Mouse (Mus musculus) heart, embryonic 12.5 days (tissue): Measurements from ENCODE around the gene Kif27. TPM values are rescaled to one million over a fixed set of nuclear protein-coding genes. Genes with fewer than 3 reads are reported as not detected.
A peak's percentile ranks its signal among the peaks of the same experiment; 100 is the strongest.
"Not testable (repeated sequence)": the region's sequence is repeated elsewhere in the genome, so short reads cannot be mapped to it uniquely, and the experiment has no call there.

Source experiments
- ATAC-seq: fragments of 200-750 bp; cut with Nextera tagmentation; 2 replicates; pipeline ENCODE4 v1.8.0; 2017; ENCODE audit warnings: moderate TSS enrichment, moderate library complexity; ENCODE audit not compliant: insufficient number of reproducible peaks, low FRiP score
- H3K27ac ChIP-seq: fragments of 300-500 bp; sonication (generic); 2 replicates; pipeline ENCODE4 v1.5.1; 2016; ENCODE audit warnings: mild to moderate bottlenecking, moderate library complexity; ENCODE audit not compliant: poor library complexity, severe bottlenecking
- H3K27me3 ChIP-seq: fragments of 300-500 bp; sonication (generic); replicated peaks from 2 replicates; pipeline ENCODE4 v1.6.1; 2016; ENCODE audit warnings: mild to moderate bottlenecking, moderate library complexity
- H3K36me3 ChIP-seq: fragments of 300-500 bp; sonication (generic); 2 replicates; pipeline ENCODE4 v1.6.1; 2016; ENCODE audit warnings: mild to moderate bottlenecking, moderate library complexity
- H3K4me1 ChIP-seq: fragments of 300-500 bp; sonication (generic); replicated peaks from 2 replicates; pipeline ENCODE4 v1.6.1; 2016; ENCODE audit warnings: mild to moderate bottlenecking
- H3K4me2 ChIP-seq: fragments of 300-500 bp; sonication (generic); 2 replicates; pipeline ENCODE4 v1.6.1; 2016; ENCODE audit warnings: mild to moderate bottlenecking, moderate library complexity
- H3K4me3 ChIP-seq: fragments of 300-500 bp; sonication (generic); 2 replicates; pipeline ENCODE4 v1.5.1; 2016; ENCODE audit warnings: mild to moderate bottlenecking
- H3K9ac ChIP-seq: fragments of 300-500 bp; sonication (generic); 2 replicates; pipeline ENCODE4 v1.6.1; 2016; ENCODE audit warnings: mild to moderate bottlenecking, moderate library complexity
- H3K9me3 ChIP-seq: fragments of 300-500 bp; sonication (generic); replicated peaks from 2 replicates; pipeline ENCODE4 v1.6.1; 2016; ENCODE audit warnings: mild to moderate bottlenecking, moderate library complexity
- WGBS: fragments of 180-500 bp; shearing (Covaris S2); methylation state at CpG from one replicate; pipeline ENCODE4 v1.1.7; 2016; 5-methylcytosine and 5-hydroxymethylcytosine counted together
- polyA plus RNA-seq: library from polyadenylated mRNA; unstranded; fragments of >200 nt; fragmentation: Nextera tagmentation; extraction: Ambion mirVana; gene quantifications from 2 replicates; pipeline ENCODE4 v1.2.1, GENCODE M21; 2016

Kif27 gene
- 0.40 and 0.41 TPM in 2 replicates for polyA plus RNA-seq

GRCm38 (mm10) chr13:58358629-58359303 lies at the start of gene Kif27:
TSS of gene Kif27 (minus strand) at chr13:58359122.
- Histone ChIP-seq H3K27me3 (no peaks in the 10 kb centered on the region), H3K4me2 (peak within 1 kb of the TSS; percentile 94), H3K4me3 (peak within 1 kb of the TSS; percentile 76), H3K4me1 (no peaks in the 10 kb centered on the region), H3K9ac (peak within 1 kb of the TSS; percentile 69), H3K9me3 (0 out of 2 replicates have a peak, but pooled peaks cover 7% of the 10 kb centered on the region), H3K36me3 (no peaks in the 10 kb centered on the region), H3K27ac (no peak within 1 kb of the TSS; the same call in 1 of the 2 replicates)
- peak; percentile 97 for ATAC-seq
- WGBS: 1% methylated on average over 77 of the region's 85 CpGs

- H3K4me3 ChIP-seq: peak within 1 kb of the TSS; percentile 79
- 5% methylated on average over 17 of the region's 17 CpGs for WGBS
- H3K27ac ChIP-seq: peak within 1 kb of the TSS; percentile 96
- H3K27me3 ChIP-seq, H3K9me3 ChIP-seq, H3K36me3 ChIP-seq, ATAC-seq, H3K4me1 ChIP-seq: not testable (repeated sequence)
- peak within 1 kb of the TSS; percentile 98 for H3K9ac ChIP-seq
- peak within 1 kb of the TSS; percentile 59 for H3K4me2 ChIP-seq
Observed at GRCm38 (mm10) chr13:58403243-58403642, 44.3 kb upstream of the Kif27 start, which contains the start of gene Hnrnpk. TSS of gene Hnrnpk (minus strand) at chr13:58403343.

DNA sequence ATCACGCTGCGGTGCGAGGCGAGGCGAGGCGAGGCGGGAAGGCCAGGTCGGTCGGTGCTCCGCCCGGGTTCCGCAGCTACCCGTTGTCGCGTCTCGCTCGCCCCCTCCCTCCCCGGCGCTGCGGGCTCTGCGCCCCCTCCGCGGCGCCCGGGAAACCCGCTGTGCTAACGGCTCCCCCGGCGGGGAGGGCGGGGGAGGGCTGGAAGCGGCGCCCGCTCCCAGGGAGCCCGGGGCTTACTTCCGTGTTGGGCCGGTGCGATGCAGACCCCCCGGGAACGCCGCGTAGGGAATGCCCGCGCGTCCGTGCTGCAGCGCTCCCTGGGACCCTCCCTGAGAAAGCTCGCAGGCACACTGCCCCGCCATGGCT lies 43.8 kb upstream of the Kif27 start:
- ATAC-seq: peak; percentile 67
- Histone ChIP-seq H3K9ac (peak overlapping the region; percentile 98), H3K4me3 (peak overlapping the region; percentile 79), H3K27ac (peak overlapping the region; percentile 96), H3K4me2 (peak overlapping the region; percentile 59), H3K9me3 (no peaks in the 10 kb centered on the region), H3K27me3 (no peaks in the 10 kb centered on the region), H3K4me1 (peaks cover 6% of the 10 kb centered on the region; the same call in 1 of the 2 replicates), H3K36me3 (peaks cover 12% of the 10 kb centered on the region)
- WGBS: under 1% methylated on average over 44 of the region's 48 CpGs

DNA sequence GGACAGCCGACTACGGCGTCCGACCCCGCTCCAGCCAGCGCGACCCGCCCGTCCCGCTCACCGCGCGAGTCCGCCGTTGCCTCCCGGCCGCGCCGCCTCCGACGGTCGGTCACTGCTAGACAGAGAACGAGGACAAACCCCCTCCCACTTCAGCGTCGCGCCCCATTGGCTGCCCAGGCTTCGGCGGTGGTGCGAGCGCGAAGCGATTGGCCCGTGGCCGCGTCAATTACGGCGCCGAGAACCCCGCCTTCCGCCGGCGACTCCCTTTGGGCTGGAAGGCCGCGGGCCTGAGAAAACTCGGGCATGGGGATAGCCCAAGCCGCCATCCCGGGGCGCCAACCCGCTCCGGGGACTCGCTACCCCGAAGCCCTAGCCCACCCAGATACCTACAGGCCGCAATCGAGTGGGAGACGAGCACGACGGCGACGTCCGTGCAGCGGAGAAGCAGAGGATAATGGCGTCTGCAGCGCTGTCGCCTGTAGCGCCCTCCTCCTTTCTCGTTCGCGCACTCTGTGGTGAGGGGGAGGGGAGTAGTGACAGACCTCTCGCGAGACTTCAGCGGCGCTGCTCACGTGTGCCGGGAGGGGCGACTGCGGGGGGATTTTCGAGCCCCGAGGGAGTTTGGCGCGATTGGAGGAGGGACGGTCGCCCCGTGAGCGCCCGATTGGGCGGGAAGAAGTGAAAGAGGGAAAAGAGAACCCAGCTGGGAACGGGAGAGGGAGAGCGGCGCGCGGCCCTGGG lies 43.3 kb upstream of the Kif27 start, which contains the start of gene Rmi1:
TSS of gene Rmi1 (plus strand) at position 246 of the 741 bp plus-strand sequence.
- peak within 1 kb of the TSS; percentile 79 for H3K4me3 ChIP-seq
- peaks cover 18% of the 10 kb centered on the region for H3K36me3 ChIP-seq
- peak; percentile 95 for ATAC-seq
- peaks cover 6% of the 10 kb centered on the region; the same call in 1 of the 2 replicates for H3K4me1 ChIP-seq
- peak within 1 kb of the TSS; percentile 80 for H3K4me2 ChIP-seq
- under 1% methylated on average over 91 of the region's 91 CpGs for WGBS
- H3K27ac ChIP-seq: peak within 1 kb of the TSS; percentile 96
- H3K9ac ChIP-seq: peak within 1 kb of the TSS; percentile 98
- H3K9me3 ChIP-seq: no peaks in the 10 kb centered on the region
- no peaks in the 10 kb centered on the region for H3K27me3 ChIP-seq

DNA sequence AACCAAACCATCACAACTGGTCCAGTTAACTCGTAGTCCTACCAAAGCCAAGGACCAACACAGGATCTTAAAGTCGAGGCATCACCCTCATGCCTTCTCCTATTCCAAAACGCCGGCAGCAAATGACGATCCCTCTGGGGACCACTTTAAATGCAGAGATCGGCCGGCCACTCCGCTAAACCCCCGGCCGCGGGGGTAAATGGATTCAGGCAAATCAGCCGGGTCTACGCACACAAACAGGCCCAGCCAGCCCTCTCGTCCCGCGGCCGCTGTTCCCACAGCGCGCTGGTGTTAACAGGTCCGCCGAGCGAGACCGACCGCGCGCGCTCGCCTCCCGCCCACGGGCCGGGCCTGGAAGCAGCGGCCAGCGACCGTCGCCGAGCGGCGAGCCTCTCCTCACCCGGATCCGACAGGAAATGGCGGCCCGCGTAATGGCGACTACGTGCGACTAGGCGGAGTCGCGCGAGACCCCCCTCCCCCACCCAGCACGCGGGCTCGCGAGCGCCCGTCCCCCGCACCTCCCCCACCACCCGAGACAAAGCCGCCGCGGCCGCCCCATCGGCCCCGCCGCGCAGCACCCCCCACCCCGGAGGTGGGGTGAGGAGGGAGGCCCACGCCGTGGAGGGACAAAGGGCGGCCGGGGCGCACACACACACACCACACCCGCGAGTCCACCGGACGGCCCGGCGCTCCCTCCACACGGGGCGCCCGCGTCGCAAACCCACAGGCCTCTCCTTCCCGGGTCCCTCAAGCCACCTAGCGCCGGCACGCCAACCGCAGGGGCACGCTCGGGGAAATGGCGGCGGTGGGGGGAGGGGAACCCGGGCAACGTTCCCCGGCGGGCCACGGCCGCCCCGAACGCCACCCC lies 42.4 kb upstream of the Kif27 start:
- under 1% methylated on average over 81 of the region's 100 CpGs for WGBS
- ATAC-seq: peak; percentile 56
- no peaks in the 10 kb centered on the region for H3K9me3 ChIP-seq
- H3K4me1 ChIP-seq: peaks cover 6% of the 10 kb centered on the region; the same call in 1 of the 2 replicates
- H3K4me2 ChIP-seq: peak overlapping the region; percentile 80
- H3K9ac ChIP-seq: peak overlapping the region; percentile 98
- H3K27ac ChIP-seq: peak overlapping the region; percentile 96
- no peaks in the 10 kb centered on the region for H3K27me3 ChIP-seq
- H3K36me3 ChIP-seq: peaks cover 21% of the 10 kb centered on the region
- peak overlapping the region; percentile 79 for H3K4me3 ChIP-seq

GRCm38 (mm10) chr13:58400576-58400975 lies 41.7 kb upstream of the Kif27 start:
- Histone ChIP-seq H3K4me3 (peak overlapping the region; percentile 79), H3K27me3 (no peaks in the 10 kb centered on the region), H3K4me2 (peak overlapping the region; percentile 80), H3K27ac (peak overlapping the region; percentile 96; the same call in 1 of the 2 replicates), H3K9ac (peak overlapping the region; percentile 98), H3K36me3 (peaks cover 24% of the 10 kb centered on the region), H3K9me3 (no peaks in the 10 kb centered on the region), H3K4me1 (peaks cover 6% of the 10 kb centered on the region; the same call in 1 of the 2 replicates)
- ATAC-seq: no peak
- WGBS: 1% methylated on average over 11 of the region's 11 CpGs

GRCm38 (mm10) chr13:58397651-58398050 lies 38.7 kb upstream of the Kif27 start:
- no peaks in the 10 kb centered on the region for H3K27me3 ChIP-seq
- H3K4me1 ChIP-seq: peaks cover 4% of the 10 kb centered on the region; the same call in 1 of the 2 replicates
- H3K4me3 ChIP-seq: no peak overlapping the region
- no peaks in the 10 kb centered on the region for H3K9me3 ChIP-seq
- no peak for ATAC-seq
- no peak overlapping the region for H3K4me2 ChIP-seq
- H3K36me3 ChIP-seq: peaks cover 45% of the 10 kb centered on the region
- 91% methylated on average over 13 of the region's 13 CpGs for WGBS
- H3K27ac ChIP-seq: no peak overlapping the region
- no peak overlapping the region for H3K9ac ChIP-seq

- H3K9ac ChIP-seq, H3K4me1 ChIP-seq, H3K9me3 ChIP-seq, H3K4me3 ChIP-seq, H3K4me2 ChIP-seq, H3K27ac ChIP-seq, ATAC-seq, H3K27me3 ChIP-seq: not testable (repeated sequence)
- 84% methylated on average over 11 of the region's 11 CpGs for WGBS
- peaks cover 59% of the 10 kb centered on the region for H3K36me3 ChIP-seq
Observed at GRCm38 (mm10) chr13:58394392-58394791, 35.5 kb upstream of the Kif27 start.

GRCm38 (mm10) chr13:58389324-58389951 lies 30.5 kb upstream of the Kif27 start:
- Histone ChIP-seq H3K9me3 (no peaks in the 10 kb centered on the region), H3K9ac (no peak overlapping the region), H3K4me2 (no peak overlapping the region), H3K27ac (no peak overlapping the region), H3K4me1 (0 out of 2 replicates have a peak, but pooled peaks cover 5% of the 10 kb centered on the region), H3K27me3 (no peaks in the 10 kb centered on the region), H3K4me3 (no peak overlapping the region), H3K36me3 (peaks cover 28% of the 10 kb centered on the region)
- 87% methylated on average over 2 of the region's 2 CpGs for WGBS
- no peak for ATAC-seq

DNA sequence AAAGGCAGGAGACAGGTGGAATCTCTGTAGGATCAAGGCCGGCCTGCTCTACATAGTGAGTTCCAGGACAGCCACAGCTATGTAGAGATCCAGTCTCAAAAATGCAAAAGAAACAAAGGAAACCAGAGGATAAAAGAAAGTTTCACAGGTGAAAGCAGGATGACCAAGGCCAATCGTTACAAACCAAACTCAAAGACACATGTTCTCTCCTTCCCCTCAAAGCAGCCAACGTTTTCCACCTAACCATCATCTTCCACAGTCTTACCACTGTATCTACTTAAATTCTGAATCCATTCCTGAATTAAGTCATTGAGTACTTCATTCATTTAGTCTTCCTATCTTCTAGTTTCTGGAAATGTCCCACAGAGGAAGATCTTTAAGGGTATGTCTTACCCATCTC lies 29.5 kb upstream of the Kif27 start:
- Histone ChIP-seq H3K4me3 (no peak overlapping the region), H3K36me3 (peaks cover 21% of the 10 kb centered on the region), H3K27me3 (no peaks in the 10 kb centered on the region), H3K9me3 (no peaks in the 10 kb centered on the region), H3K4me1 (peaks cover 9% of the 10 kb centered on the region; the same call in 1 of the 2 replicates), H3K4me2 (peak overlapping the region; percentile 16; the same call in 1 of the 2 replicates), H3K9ac (no peak overlapping the region), H3K27ac (no peak overlapping the region)
- ATAC-seq: no peak
- WGBS: 42% methylated on average over 3 of the region's 3 CpGs
